In genomic region chr1:130462867-130463266, GRCm38 (mm10) we compare ENCODE assay signal across 8 mouse cellular contexts. TPM values are rescaled to one million over a fixed set of nuclear protein-coding genes. Genes with fewer than 3 reads are reported as not detected.
DNase-seq lines count a peak whose midpoint lies in the region; ATAC-seq lines count a peak whose summit lies in the region.

No protein-coding gene starts in this region.

- no peaks in the 10 kb centered on the region for H3K36me3 ChIP-seq in hindbrain, embryonic 10.5 days
- H3K36me3 ChIP-seq in midbrain, embryonic 12.5 days, result no peaks in the 10 kb centered on the region

- no peaks in the 10 kb centered on the region for H3K9me3 ChIP-seq in hindbrain, embryonic 10.5 days
- no peaks in the 10 kb centered on the region for H3K9me3 ChIP-seq in midbrain, embryonic 12.5 days

- intact Hi-C loops in gastrocnemius, postnatal 14 days (cut with DNase I; ENCODE audit: low total_unique reads), result no loop called here

- peak; percentile 63 for DNase-seq in gastrocnemius, adult 18-20 months (ENCODE audit: low spot score)
- no peak for DNase-seq in gastrocnemius, postnatal 14 days
- peak; percentile 10 to 18 for DNase-seq in right cerebral cortex, postnatal 36 days (ENCODE audit: low spot score in 2 of 2)
- no peak for DNase-seq in right cerebral cortex, adult 18-20 months
- DNase-seq in hindbrain, embryonic 10.5 days (ENCODE audit: low spot score), result no peak
- DNase-seq in urinary bladder, postnatal 14 days (ENCODE audit: low spot score), result no peak
- DNase-seq in kidney, adult 11 months, result no peak

- H3K4me1 ChIP-seq in hindbrain, embryonic 10.5 days (replicated peaks), result peaks cover 10% of the 10 kb centered on the region
- H3K4me1 ChIP-seq in midbrain, embryonic 12.5 days, result peaks cover 4% of the 10 kb centered on the region; the same call in 1 of the 2 replicates

- peak overlapping the region; percentile 71 for H3K4me3 ChIP-seq in hindbrain, embryonic 10.5 days
- H3K4me3 ChIP-seq in midbrain, embryonic 12.5 days, result peak overlapping the region; percentile 54

- H3K27me3 ChIP-seq in hindbrain, embryonic 10.5 days (ENCODE audit: insufficient read depth, poor library complexity, severe bottlenecking), result peaks cover 4% of the 10 kb centered on the region
- no peaks in the 10 kb centered on the region for H3K27me3 ChIP-seq in midbrain, embryonic 12.5 days

- peak overlapping the region; percentile 82 for H3K27ac ChIP-seq in hindbrain, embryonic 10.5 days
- H3K27ac ChIP-seq in midbrain, embryonic 12.5 days (replicated peaks), result no peak overlapping the region

- peak; percentile 84; the same call in 1 of the 2 replicates for ATAC-seq in midbrain, embryonic 12.5 days (ENCODE audit: low FRiP score, low read depth)

- WGBS in hindbrain, embryonic 10.5 days, result 7% methylated on average over 4 of the region's 4 CpGs
- 7% methylated on average over 4 of the region's 4 CpGs for WGBS in midbrain, embryonic 12.5 days

- H3K9ac ChIP-seq in midbrain, embryonic 12.5 days (replicated peaks), result peak overlapping the region; percentile 67

- peak overlapping the region; percentile 83 for H3K4me2 ChIP-seq in midbrain, embryonic 12.5 days (replicated peaks)

RNA-seq across cellular contexts. Expression of gene Cd55, which starts 0.3 kb away (rescaled TPM):
- 10 to 100 TPM; 54.3 to 62.2 TPM for total RNA-seq in gastrocnemius, adult 18-20 months (2021)
- total RNA-seq in gastrocnemius, postnatal 14 days (2021), result 10 to 100 TPM; 24.3 to 35.9 TPM
- polyA plus RNA-seq in hindbrain, embryonic 10.5 days (2016; fragmentation: Nextera tagmentation; extraction: Ambion mirVana), result 2.6 and 3.0 TPM in 2 replicates
- 2.5 and 3.2 TPM in 2 replicates for polyA plus RNA-seq in midbrain, embryonic 12.5 days (2016; fragmentation: Nextera tagmentation; extraction: Ambion mirVana)

RNA-seq across cellular contexts. Expression of gene Cd55b, which starts 40.1 kb away (rescaled TPM):
- under 1 TPM; 0.81 to 0.89 TPM for total RNA-seq in gastrocnemius, adult 18-20 months (2021)
- total RNA-seq in gastrocnemius, postnatal 14 days (2021), result under 1 TPM; 0.42 to 0.66 TPM
- not detected in 2 replicates for polyA plus RNA-seq in hindbrain, embryonic 10.5 days (2016; fragmentation: Nextera tagmentation; extraction: Ambion mirVana)
- polyA plus RNA-seq in midbrain, embryonic 12.5 days (2016; fragmentation: Nextera tagmentation; extraction: Ambion mirVana), result not detected in 2 replicates

Comparison
In these comparisons a context has a peak if more than half of its experiments do, and no peak if none do; other contexts are left out.
1. DNase-seq: peak in gastrocnemius, adult 18-20 months (single experiment) and right cerebral cortex, postnatal 36 days (2 of 2); none in gastrocnemius, postnatal 14 days (single experiment), right cerebral cortex, adult 18-20 months (single experiment), hindbrain, embryonic 10.5 days (single experiment), urinary bladder, postnatal 14 days (single experiment) and kidney, adult 11 months (single experiment).